Mouse (Mus musculus) macrophage (primary cell): ENCODE data around the gene Slc25a29. TPM values are rescaled to one million over a fixed set of nuclear protein-coding genes. Genes with fewer than 3 reads are reported as not detected.

Experiments used
- H3K27ac ChIP-seq: fragments of 350-480 bp; formaldehyde crosslinking; 2 replicates; pipeline ENCODE4 v1.9.0; 2021
- H3K36me3 ChIP-seq: fragments of 350-480 bp; formaldehyde crosslinking; 2 replicates; pipeline ENCODE4 v1.9.0; 2021; ENCODE audit errors: inconsistent target
- H3K4me3 ChIP-seq: fragments of 350-480 bp; formaldehyde crosslinking; 2 replicates; pipeline ENCODE4 v1.9.0; 2021; ENCODE audit errors: inconsistent target
- H3K79me2 ChIP-seq: fragments of 350-480 bp; formaldehyde crosslinking; 2 replicates; pipeline ENCODE4 v1.9.0; 2021; ENCODE audit errors: inconsistent target
- WGBS: methylation state at CpG from one replicate; pipeline ENCODE4 v1.1.7; 2026; ENCODE audit warnings: inconsistent platforms; ENCODE audit not compliant: missing documents; 5-methylcytosine and 5-hydroxymethylcytosine counted together
- polyA plus RNA-seq: library from polyadenylated mRNA; stranded (reverse); fragments of 250-400 nt; gene quantifications from 3 replicates; pipeline ENCODE4 v1.2.4, GENCODE M21; 2018; ENCODE audit warnings: inconsistent platforms

Gene Slc25a29
- polyA plus RNA-seq, 1 experiment from 2014 or later = 0.07 TPM

DNA sequence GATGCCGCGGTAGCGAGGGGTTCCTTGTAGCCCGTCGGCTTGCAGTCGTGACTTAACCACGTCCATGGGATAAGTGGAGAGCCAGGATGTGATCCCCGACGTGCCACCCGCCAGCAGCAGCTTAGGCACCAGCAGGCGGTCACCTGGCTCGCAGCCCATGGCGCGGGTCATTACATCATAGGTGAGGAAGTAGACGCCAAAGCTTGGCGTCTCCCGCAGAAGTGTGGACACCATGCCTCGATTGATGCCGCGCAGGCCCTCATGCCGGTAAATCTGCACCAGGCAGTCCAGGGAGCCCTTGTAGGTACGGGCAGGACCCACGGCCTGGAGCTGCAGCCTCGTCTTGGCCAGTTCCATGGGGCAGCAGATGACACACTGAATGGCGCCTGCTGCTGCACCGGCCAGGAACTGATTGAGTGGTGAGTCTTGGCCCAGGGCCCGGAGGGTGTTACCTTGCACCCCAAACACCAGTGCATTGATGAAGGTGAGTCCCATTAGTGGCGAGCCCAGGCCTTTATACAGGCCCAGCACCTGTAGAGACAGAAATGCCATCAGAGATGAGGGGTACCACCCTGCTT lies 8.6 kb downstream of the Slc25a29 start:
- H3K27ac ChIP-seq = no peak overlapping the region
- WGBS = 96% methylated on average over 28 of the region's 28 CpGs
- H3K36me3 ChIP-seq = no peaks in the 10 kb centered on the region
- H3K79me2 ChIP-seq = peaks cover 5% of the 10 kb centered on the region; the same call in 1 of the 2 replicates
- H3K4me3 ChIP-seq = no peak overlapping the region

- no peak overlapping the region for H3K27ac ChIP-seq
- H3K79me2 ChIP-seq = peaks cover 11% of the 10 kb centered on the region; the same call in 1 of the 2 replicates
- no peak overlapping the region for H3K4me3 ChIP-seq
- no peaks in the 10 kb centered on the region for H3K36me3 ChIP-seq
- WGBS = 95% methylated on average over 19 of the region's 19 CpGs
These were observed 9.3 kb downstream of the Slc25a29 start for GRCm38 (mm10) chr12:108826282-108826957.

- Histone ChIP-seq H3K79me2 (peaks cover 18% of the 10 kb centered on the region), H3K36me3 (no peaks in the 10 kb centered on the region), H3K4me3 (no peak overlapping the region), H3K27ac (no peak overlapping the region)
- WGBS = 90% methylated on average over 13 of the region's 13 CpGs
These were observed 10.0 kb downstream of the Slc25a29 start for GRCm38 (mm10) chr12:108825561-108826224.

DNA sequence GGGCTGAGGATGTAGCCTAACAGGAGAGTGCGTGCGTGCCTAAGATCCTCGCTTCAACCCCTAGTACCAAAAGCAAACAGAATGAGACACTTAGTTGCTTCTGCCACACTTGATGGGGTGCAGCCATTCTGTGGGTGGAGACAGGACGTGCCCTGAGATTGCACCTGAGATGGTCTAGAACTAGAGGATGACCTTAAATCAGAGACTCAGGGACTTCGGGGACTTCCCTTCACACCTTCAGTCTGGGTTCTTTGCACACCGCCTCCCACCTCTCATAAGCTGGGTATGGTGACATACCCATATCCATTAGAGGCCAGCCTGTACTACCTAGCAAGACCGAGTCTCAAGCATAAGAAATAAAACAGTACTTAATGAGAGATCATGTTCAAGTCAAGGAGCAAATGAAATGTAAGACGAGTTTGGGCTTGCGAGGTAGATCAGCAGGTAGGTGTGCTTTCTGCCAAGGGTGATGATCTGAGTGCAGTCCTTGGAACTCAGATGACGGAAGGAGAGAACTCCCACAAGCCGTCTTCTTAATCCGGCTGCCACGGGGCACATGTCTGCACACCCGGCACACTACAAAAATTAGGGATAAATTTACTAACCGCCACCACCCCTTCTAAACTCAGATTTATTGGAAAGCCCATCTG lies 11.3 kb downstream of the Slc25a29 start:
- no peak overlapping the region for H3K27ac ChIP-seq
- WGBS = 94% methylated on average over 14 of the region's 15 CpGs
- H3K79me2 ChIP-seq = peaks cover 32% of the 10 kb centered on the region
- H3K4me3 ChIP-seq = no peak overlapping the region
- H3K36me3 ChIP-seq = no peaks in the 10 kb centered on the region

DNA sequence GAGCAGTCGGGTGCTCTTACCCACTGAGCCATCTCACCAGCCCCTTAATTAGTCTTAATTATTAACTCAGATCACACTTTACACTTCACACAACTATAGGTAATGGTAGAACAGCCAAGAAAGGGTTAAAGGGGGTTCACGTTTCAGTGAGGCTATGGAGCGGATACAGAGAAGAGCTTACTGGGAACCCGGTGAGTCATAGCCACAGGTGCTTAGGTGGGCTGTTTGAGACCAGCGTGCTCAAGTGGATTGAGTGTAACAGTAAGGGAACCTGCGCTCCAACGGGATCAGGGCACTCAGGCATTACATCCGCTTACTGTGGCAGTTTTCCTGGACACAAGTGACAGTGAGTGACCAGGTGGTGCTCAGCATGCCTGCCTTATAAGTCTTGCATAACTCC lies 12.6 kb downstream of the Slc25a29 start:
- 90% methylated on average over 7 of the region's 8 CpGs for WGBS

DNA sequence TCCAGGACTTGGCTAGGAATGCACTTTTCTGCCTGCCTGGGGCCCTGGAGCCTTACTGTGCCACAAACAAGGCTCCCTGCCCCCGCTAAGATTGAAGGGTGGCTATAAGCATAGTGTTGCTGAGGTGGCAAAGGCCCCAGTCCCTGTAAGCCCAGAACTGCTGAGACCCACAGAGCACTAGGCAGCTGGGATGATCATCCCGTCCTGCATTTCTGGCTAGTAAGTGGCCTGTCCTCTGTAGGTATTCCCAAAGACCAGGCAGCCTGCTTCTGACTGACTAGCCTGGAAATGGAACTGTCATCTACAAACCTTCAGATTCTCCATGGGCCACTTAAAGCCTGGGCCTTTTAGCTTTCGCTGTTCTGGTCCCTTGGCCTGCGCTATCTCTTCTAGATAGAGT lies 15.2 kb downstream of the Slc25a29 start:
- 97% methylated on average over 3 of the region's 4 CpGs for WGBS
- Histone ChIP-seq H3K27ac (no peak overlapping the region), H3K79me2 (peaks cover 71% of the 10 kb centered on the region), H3K36me3 (peaks cover 15% of the 10 kb centered on the region), H3K4me3 (no peak overlapping the region)

More for the DNA sequence above, 12.6 kb downstream of the Slc25a29 start:
- no peak overlapping the region for H3K27ac ChIP-seq
- H3K36me3 ChIP-seq = no peaks in the 10 kb centered on the region
- no peak overlapping the region for H3K4me3 ChIP-seq
- H3K79me2 ChIP-seq = peaks cover 45% of the 10 kb centered on the region

DNA sequence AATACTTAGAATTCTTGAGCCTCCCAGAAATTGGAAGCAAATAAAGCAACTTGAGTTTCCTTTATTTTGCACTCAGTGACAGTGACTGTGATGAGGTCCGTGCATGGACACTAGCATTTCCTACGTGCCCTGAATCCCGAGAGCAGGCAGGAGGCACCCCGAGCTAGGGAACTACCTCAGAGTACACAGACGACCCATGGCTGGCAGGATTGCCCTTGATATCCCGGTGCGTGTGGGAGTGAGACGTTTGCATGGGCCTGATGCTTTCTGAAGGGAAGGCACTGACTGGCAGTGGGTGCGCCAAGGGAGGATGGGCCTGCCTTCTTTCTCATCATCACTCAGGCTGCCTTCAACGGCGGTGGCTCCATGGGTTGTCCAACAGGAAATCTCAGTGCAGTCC lies 19.1 kb downstream of the Slc25a29 start:
- H3K4me3 ChIP-seq = no peak overlapping the region
- H3K27ac ChIP-seq = no peak overlapping the region
- WGBS = 94% methylated on average over 11 of the region's 11 CpGs
- H3K36me3 ChIP-seq = peaks cover 37% of the 10 kb centered on the region
- peaks cover 100% of the 10 kb centered on the region for H3K79me2 ChIP-seq

GRCm38 (mm10) chr12:108814470-108814869 lies 21.2 kb downstream of the Slc25a29 start:
- Histone ChIP-seq H3K27ac (no peak overlapping the region), H3K36me3 (peaks cover 37% of the 10 kb centered on the region), H3K4me3 (no peak overlapping the region), H3K79me2 (peaks cover 100% of the 10 kb centered on the region)
- 91% methylated on average over 6 of the region's 6 CpGs for WGBS

DNA sequence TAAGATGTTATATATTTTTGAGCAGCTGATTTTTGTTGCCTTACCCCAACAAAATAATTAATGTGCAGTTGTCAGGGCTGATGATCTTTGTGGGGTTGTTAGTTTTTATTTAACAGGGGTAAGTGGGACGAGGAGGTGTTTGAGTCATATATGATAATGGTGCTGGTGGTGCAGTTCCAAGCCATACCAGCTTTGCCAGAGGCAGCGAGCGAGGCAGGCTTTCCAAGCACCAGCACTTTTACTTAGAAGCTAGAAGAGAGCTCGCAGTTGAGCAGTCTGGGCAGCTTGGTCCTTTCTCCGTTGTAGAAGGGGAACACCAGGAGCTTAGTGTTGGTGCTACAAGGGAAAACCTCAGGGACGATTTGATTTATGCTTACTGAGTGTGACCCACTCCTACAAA lies 23.2 kb downstream of the Slc25a29 start:
- no peak overlapping the region for H3K27ac ChIP-seq
- 83% methylated on average over 5 of the region's 6 CpGs for WGBS
- no peak overlapping the region for H3K4me3 ChIP-seq
- H3K36me3 ChIP-seq = peaks cover 34% of the 10 kb centered on the region
- H3K79me2 ChIP-seq = peaks cover 100% of the 10 kb centered on the region

- no peak overlapping the region for H3K4me3 ChIP-seq
- 10% methylated on average over 2 of the region's 2 CpGs for WGBS
- H3K36me3 ChIP-seq = peaks cover 31% of the 10 kb centered on the region
- H3K79me2 ChIP-seq = peaks cover 100% of the 10 kb centered on the region
- H3K27ac ChIP-seq = no peak overlapping the region
These were observed 24.6 kb downstream of the Slc25a29 start for GRCm38 (mm10) chr12:108811133-108811532.

DNA sequence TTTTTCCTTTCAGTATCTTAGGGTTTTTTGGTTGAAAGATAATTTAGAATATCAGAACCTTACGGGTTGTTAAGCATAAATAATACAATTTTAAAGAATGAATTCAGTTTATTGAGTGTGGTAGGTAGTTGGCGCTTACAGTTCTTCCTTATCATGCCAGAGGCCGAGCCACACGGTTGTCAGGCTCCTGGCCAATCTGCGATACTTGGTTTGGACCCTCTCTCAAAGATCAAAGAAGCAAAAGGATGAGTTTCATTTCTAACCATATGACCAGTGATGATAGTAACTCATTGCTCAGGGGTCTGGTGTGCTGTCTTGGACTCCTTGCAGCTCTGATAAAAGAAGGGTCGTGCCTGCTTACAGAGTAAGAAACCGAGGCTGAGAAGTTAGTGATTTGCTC lies 25.4 kb downstream of the Slc25a29 start:
- 85% methylated on average over 7 of the region's 7 CpGs for WGBS
- H3K4me3 ChIP-seq = no peak overlapping the region

GRCm38 (mm10) chr12:108809771-108810170 lies 25.9 kb downstream of the Slc25a29 start:
- Histone ChIP-seq H3K27ac (no peak overlapping the region), H3K4me3 (no peak overlapping the region), H3K79me2 (peaks cover 100% of the 10 kb centered on the region), H3K36me3 (peaks cover 23% of the 10 kb centered on the region)
- 67% methylated on average over 1 of the region's 1 CpGs for WGBS

More for the DNA sequence above, 25.4 kb downstream of the Slc25a29 start:
- Histone ChIP-seq H3K36me3 (peaks cover 28% of the 10 kb centered on the region), H3K27ac (no peak overlapping the region), H3K79me2 (peaks cover 100% of the 10 kb centered on the region)

DNA sequence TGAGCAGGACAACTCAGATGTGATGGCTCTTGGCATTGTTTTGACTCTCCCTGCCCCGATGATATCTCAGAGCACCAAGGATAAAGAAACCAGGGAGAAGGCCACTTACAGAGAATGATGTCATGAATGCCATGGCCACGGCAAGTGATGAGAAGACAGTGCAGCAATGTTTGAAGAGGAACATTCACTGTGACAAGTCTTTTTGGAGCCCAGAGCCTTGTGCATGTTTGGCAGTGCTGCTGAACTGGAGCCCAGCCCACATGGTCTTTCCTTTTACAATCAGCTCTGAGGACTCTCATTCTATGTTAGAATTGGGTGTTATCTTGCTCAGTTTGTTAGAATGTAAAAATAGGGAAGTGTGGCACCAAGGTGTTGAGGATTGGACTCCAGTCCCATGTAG lies 27.2 kb downstream of the Slc25a29 start:
- peaks cover 100% of the 10 kb centered on the region for H3K79me2 ChIP-seq
- WGBS = 87% methylated on average over 2 of the region's 2 CpGs
- H3K4me3 ChIP-seq = no peak overlapping the region
- H3K36me3 ChIP-seq = peaks cover 10% of the 10 kb centered on the region; the same call in 1 of the 2 replicates
- H3K27ac ChIP-seq = no peak overlapping the region

DNA sequence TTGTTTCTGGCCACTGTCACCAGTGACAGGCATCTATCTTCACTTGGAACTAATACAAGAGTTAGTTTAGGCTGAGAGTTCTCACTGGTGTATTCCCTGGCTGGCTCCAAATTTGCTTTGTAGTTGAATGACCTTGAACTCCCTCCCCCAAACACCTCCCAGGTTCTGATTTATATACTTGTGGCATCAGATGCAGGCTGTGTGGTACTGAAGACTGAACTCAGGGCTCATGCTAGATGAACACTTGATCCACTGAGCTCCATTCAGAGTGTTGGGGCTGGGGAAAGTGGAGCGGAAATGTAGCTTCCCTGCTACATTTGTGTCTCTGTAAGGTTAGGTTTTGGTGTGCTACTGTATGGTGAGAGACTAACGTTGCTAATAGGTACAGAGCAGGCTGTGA lies 31.3 kb downstream of the Slc25a29 start:
- no peak overlapping the region for H3K4me3 ChIP-seq
- H3K79me2 ChIP-seq = peaks cover 100% of the 10 kb centered on the region
- WGBS = 91% methylated on average over 2 of the region's 2 CpGs
- peaks cover 7% of the 10 kb centered on the region; the same call in 1 of the 2 replicates for H3K36me3 ChIP-seq
- H3K27ac ChIP-seq = no peak overlapping the region
